Mouse (Mus musculus): ENCODE measurements at regions not wholly inside any gene's neighbourhood (a gene's known extent, or its start where the extent isn't known, plus 50 kb on each side); places are given as distances from the start of the nearest gene placed in this dataset.

- no peak for DNase-seq (ENCODE audit: extremely low read depth, low read depth)
Measured at GRCm38 (mm10) chr2:56083226-56083625, 647.5 kb downstream of the Kcnj3 start.

- peak; percentile 24 for DNase-seq (ENCODE audit: extremely low read depth, low read depth)
Measured at GRCm38 (mm10) chr2:56109531-56109930, 673.8 kb downstream of the Kcnj3 start.

DNA sequence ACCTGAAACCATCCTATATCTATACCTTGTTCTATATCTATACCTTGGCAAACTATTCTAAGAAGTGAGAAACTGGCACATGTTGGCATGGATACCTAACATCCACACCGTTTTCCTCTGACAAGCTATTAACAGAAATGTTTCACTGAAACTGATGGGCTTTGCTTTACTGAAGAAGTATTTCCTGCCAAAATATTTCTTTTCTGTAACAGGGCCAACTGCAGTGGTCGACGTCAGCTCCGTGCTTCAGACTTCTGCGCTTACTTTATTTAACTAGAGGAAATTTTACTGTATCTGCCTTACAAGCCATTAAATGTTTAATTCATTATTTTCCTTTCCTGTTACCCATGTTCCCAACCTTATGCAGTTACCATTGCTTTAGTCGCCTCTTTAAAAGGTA lies 674.2 kb downstream of the Kcnj3 start:
- no peak for DNase-seq (ENCODE audit: extremely low read depth, low read depth)

- peak; percentile 53 for DNase-seq (ENCODE audit: extremely low read depth, low read depth)
Measured at GRCm38 (mm10) chr2:56114469-56114868, 678.7 kb downstream of the Kcnj3 start.

DNA sequence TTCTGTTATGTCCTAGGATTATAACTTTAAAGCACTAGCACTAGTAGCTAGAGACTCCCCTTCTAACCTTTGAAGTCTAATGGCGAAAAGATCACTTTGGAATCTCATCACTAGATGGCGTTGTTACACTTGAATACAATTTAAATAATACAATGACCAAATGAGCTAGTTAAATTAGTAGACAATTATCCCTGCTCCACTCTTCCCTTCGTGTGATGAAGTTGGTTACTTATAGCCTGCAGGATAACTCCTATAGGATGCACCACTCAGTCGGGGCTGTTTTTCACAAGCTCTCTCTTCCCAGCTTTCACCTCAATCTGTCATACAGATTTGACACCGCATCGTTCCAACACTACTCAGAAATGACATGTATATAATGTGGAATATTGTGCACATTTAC lies 683.6 kb downstream of the Kcnj3 start:
- DNase-seq (ENCODE audit: extremely low read depth, low read depth), result peak; percentile 68

DNA sequence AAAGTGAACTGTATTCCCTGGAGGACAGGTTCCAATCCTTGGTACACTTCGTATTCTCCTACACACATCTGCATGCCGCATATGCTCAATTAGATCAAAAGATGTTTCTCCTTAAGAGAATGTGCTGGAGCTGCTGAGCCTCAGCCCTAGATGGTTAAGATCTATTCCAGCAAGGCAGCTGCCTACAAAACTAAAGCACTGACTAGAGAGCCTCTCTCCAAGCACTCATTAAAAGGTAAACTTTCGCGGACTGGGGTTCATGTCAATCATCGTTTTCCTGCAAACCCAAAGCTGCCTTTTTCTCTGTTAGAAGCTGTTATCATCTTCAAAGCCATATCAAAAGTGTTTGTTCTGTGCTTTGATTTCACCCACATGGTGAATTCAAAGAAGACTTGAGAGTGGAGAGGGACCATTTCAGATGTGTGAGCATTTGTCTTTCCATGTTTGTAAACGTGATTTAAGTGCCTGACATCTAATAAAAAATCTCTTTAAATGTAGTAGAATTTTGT lies 711.4 kb downstream of the Kcnj3 start:
- DNase-seq (ENCODE audit: extremely low read depth, low read depth), result no peak

GRCm38 (mm10) chr2:56196449-56196848 lies 760.7 kb downstream of the Kcnj3 start:
- DNase-seq (ENCODE audit: extremely low read depth, low read depth), result no peak

DNA sequence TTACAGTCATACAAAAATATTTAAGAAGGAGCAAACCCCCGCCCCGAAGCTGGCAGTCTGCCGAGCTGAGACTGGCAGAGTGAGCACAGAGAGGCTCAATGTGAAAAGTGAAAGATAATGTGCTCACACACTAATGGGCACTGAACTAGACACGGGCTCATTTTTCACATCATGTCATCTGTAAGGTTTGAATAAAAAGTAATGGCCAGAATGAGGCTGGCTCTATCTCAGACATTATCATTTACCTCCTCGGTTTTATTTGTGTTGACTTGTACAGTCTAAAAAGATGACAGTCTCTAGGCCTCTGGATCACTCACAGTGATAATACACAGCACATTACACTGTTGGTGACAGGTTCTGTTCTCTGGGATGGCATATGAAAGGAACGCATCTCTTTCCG lies 791.7 kb downstream of the Kcnj3 start:
- DNase-seq (ENCODE audit: extremely low read depth, low read depth), result no peak

GRCm38 (mm10) chr2:56233042-56233441 lies 797.3 kb downstream of the Kcnj3 start:
- DNase-seq (ENCODE audit: extremely low read depth, low read depth), result no peak

DNA sequence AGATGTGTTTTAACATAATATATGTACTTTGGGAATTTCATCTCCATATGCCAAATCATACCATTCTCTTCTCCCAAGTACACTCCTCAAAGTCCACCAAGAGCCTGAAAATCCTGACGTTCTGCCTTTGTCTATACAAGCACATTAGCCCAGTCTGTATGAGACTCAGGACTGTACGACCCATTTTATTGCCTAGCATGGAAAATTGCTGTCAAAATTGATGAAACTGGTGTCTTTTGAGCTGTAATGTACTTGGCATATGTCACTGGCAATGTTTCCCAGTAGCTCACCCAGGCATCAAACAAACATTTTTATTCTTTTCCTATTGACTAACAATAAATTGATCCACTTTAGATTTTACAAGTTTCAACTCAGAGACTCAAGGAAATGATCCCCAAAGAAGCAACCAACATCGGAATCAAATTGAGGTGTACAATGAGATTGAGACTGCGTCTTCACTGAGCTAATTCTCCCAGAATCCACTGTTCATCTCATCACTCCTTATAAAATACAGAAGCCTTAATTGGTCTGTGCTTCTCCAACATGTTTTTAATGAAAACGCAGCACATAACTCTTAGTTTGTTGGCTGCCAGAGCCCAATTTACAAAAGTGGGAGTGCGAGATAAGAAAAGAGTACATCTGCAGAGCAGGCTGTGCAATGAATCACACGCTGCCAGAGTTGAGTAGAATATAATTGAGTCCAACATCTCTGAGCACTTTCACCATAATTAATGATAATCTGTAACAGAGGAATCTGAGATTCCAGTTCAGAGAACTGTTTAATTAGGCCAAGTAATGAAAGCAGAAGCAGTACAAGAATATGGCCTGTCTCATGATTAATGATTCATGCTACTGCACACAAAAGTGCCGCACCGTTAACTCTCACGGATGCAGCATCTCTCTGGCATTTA lies 821.5 kb downstream of the Kcnj3 start:
- DNase-seq (ENCODE audit: extremely low read depth, low read depth), result no peak

DNA sequence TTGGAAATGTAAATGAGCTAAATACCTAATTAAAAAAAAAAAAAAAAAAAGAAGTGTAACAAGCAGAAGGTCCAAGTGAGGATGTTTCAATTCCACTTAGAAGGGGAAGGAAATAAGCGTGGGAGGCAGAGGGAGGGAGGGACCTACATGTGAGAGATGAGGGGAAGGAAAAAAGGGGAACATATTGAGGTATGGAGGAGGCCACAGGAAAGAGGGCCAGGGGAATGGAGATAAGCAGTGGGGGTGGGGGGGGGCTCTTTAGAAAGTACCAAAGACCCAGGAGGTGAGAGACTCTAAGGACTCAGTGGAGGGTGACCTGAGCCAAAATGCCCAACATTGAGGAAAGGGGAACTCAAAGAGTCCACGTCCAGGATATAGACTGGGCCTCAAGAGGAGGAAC lies 818.9 kb downstream of the Nr4a2 start:
- peak; percentile 73 for DNase-seq (ENCODE audit: extremely low read depth, low read depth)

DNA sequence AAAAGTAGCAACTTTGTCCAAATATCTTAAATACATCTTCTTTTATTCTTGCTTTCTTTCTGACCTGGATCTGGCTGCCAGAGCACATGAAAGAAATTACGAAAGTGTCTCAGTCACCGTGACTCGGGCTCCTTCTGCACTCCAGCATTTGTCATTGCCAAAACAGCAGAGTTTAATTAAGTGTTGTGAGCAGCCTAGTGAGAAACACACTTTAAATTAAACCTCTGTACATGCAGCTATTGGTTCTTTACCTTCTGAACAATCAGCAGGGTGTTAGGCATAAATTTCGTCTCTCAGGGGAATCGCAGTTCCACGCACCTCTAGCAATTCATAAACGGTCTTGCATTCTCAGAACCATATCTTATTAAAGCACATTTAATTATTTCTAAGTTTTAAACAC lies 802.1 kb downstream of the Nr4a2 start:
- no peak for DNase-seq (ENCODE audit: extremely low read depth, low read depth)

GRCm38 (mm10) chr2:56322508-56322907 lies 801.3 kb downstream of the Nr4a2 start:
- DNase-seq (ENCODE audit: extremely low read depth, low read depth), result no peak

DNA sequence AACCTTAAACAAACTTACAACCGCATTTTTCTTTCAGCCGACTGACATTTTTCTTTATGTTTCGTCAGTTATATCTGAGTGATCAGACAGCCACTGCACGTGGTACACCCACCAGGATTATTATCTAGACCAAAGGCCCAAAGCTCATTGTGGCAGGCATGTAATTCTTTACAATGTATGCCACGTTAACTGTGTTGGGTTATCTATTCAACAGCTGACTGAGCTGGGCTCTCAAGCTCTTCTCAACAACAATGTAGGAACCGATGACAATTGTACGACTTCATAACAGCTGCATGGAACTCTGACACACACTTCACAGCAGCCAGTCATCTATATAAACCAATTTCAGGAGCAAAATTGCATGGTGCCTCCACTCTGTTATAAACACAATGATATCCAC lies 787.8 kb downstream of the Nr4a2 start:
- no peak for DNase-seq (ENCODE audit: extremely low read depth, low read depth)

DNA sequence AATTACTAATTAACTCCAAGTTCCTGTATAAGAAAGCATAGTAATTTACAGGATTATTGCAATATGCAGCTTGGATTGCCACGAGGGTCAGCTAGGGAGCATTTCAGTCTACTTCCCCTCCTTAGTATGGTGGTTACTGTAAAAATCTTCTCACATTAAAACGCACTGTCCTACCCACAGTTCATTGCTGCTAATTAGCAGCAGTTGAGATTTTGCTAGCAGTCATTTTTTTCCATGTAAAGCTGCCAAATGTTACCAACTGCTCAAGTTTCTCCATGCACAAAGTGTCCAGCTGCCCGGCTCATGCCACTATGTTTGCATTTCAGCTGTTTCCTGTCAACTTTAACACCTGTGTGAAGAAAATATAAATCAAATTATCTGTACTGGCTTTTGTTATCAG lies 759.7 kb downstream of the Nr4a2 start:
- DNase-seq (ENCODE audit: extremely low read depth, low read depth), result no peak

Data from MEL-GATA-1-ER (cell line).